Mouse (Mus musculus) right cerebral cortex, postnatal 25 days (tissue): ENCODE data around the gene Dnah1.

ENCODE experiments used
- DNase-seq: peaks from one replicate; pipeline ENCODE4 v3.0.0; 2022

Dnah1 gene

DNA sequence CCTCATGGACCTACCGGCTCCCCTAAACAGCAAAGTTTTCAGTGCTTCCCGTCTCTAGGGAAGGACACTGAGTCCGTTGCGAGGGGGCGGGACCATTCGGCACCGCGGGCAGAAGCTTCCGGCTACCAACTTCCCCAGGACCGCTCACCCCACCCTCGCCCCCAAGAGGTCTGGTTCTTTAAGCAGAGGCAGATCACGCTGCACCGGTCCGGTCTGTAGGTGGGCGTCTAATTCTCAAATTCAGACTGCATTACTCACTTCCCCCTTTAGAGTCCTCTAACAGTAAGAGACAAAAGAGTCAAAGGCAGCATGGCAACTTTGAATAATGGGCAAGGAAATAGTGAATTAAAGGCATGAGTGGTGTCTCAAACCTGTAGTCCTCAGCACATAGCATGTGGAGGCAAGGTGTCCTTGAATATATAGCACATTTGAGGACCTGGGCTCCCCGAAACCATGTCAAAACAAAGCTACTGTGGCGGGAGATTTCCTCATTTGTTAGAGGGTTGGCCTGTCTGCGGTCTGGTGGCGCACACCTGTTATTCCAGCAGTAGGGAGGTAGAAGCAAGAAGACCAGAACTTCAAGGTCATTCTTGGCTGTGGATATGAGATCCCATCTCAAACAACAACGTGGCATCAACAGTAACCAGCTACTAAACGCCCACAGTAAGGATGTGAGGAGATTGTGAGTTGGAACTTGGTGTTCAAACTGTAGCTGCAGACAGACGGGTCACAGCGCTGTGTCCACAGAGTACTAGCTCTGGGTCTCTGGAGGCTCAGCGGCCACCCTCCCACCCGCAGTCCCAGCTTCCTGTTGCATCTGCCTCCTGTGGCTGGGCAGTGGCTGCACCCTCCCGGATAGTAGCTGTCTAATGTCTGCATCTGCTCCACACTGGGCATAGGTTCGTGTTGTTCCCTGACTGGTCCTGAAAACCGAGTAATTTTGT, at the start of gene Dnah1:
Dnah1 (minus strand) TSS at position 48 of the 944 bp plus-strand sequence.
- DNase-seq, result no peak

DNA sequence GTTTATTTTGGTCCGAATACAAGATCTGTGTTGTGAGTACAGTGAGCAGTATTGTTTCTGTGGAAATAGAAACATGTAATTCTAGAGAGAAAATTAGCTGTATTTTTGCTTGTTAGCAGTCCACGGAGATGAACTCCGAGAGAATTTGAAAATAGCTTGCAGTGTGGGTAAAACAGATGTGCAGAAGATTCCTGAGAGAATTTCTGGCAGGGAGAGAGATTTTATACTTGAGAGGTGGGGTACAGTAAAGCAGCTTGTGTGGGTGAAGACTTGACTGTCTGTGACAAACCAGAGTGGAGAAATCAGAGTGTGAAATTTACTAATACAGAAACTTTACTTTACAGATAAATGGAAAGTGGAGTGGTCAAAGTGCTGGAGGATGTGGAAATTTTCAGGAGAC, 45.7 kb upstream of the Dnah1 start:
- DNase-seq, result no peak

DNA sequence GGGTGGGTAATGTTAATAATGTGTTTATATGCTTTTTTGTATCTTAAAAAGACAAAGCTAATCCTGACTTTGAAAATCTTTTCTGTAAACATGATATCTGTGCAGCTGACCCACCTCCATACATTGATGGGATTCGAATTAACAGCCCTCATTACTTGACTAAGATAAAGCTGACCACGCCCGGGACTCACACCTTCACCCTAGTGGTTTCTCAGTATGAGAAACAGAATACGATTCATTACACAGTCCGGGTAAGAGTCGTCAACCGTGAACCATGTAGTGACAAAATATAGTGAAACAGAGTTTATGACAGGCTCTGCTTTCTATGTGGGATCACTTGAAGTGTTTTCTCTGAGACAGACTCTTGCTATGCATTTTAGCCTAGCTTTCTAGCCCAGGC, 44.3 kb upstream of the Dnah1 start:
- DNase-seq, result no peak

DNA sequence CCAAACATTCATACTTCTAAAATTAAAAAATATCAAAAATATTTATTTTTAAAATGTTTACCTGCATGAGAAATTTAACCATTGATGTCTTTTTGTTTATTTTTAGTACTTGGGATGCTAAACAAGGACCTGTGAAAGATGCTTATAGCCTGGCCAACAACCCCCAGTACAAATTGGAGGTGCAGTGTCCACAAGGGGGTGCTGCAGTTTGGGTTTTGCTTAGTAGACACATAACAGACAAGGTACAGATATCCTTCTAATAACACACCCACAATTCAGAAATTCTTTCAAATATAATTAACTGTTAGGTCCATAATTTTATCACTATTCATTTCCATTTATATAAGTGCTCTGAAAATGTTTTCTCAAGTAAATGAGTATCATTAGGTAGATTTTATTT, 41.7 kb upstream of the Dnah1 start:
- no peak for DNase-seq

DNA sequence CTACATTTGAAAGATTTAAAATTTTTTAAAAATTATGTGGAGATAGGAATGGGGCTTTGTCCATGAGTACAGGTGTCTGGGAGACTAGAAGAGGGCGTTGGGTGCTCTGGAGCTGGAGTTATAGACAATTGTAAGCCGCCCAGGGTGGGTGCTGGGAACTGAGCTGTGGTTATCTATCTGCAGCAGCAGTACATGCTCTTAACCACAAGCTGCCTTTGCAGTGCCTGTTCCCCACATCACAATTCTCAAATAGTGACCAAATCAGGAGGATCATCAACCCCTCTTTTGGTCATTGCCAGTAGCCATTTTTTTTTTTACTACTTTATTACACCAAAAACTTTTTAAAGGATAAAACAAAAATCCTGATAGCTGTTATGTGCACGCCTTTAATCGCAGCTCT, 40.9 kb upstream of the Dnah1 start:
- no peak for DNase-seq

DNA sequence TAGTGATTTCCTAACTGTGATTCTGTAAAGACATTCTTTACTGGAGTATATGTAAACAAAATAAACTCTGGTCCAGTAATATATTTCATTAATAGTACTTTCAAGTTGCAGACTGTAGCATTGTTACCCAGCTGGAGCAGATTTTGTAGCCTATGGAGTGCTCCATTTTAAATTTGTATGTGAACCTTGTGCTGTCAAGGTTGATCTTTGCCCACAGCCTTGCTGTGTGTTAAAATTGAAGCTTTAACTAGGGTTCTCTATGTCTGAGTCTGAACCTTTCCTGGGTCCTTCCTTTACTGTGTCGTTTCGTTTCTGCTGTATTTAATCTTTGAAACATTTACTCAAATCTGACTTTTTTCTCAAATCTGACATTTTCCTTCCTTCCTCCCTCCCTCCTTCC, 38.5 kb upstream of the Dnah1 start:
- DNase-seq, result no peak

DNA sequence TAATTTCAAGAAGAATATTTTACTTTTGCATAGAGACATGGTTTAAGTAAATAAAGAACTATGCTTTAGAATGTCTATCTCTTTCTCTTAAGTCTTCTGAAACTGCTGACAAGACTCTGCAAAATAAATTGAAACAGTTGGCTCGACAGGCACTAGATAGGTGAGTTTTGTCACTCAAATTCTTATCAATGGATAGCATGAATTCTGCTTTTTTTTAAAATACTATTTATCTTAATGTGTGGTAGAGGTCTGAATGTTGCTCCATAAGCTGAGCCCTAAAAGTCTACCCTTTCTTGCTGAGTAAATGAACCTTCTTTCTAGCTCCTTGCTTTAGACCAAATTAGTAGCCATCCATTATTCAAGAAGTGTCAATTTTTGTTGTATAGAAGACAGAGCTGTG, 21.7 kb upstream of the Dnah1 start:
- no peak for DNase-seq

DNA sequence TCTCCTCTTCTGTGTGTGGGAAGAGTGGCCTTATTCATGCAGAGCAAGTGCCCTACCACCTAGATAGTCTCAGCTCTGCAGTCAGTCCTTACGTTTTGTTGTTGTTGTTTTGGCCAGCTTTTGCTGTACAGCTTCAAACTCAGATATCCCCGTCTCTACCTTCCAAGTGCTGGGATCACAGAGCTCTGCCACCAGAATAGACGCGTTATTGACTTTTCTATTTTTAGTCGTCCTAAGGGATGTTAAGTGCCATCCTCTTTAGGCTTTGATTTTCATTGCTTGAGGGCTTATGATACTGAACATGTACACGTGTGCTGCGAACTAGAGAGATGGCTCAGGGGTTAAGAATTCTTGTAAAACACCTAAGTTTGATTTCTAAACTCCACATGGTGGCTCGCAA, 19.5 kb upstream of the Dnah1 start:
- no peak for DNase-seq

DNA sequence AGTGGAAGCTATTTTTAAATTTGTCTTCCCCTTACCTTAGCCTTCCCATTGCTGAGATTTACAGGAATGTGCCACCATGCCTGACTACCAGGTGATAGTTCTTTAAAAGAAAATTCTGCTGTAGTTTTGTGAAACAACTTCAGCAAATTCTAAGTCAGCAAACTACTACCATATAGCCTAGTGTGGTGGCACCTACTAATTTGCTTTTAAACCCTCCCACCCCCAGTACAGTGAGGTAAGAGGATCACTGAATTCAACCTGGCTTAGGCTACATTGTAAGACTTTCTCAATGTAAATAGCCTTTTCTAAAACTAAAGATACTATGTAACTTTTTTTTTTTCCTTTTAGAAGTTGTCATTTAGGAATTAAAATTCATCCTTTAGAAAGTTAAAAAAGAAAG, 14.3 kb upstream of the Dnah1 start:
- DNase-seq, result no peak

DNA sequence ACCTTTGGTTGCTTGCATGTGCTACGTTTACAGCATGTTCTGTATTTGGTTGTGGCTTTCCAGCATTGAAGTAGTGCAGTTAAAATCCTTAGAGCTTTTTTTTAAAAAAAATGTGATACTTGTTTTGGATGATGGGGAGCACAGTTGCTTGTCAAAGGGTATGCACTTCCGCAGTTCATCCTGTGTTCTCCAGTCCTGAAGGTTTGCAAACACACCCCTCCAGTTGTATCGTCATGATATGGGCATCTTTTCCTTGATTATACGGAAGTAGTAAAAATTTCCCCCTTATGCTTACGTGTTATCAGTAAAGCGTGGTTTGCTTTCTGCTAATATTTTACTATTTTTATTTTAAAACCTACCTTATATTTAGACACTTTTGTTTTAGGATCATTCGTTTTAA, 13.7 kb upstream of the Dnah1 start:
- no peak for DNase-seq

DNA sequence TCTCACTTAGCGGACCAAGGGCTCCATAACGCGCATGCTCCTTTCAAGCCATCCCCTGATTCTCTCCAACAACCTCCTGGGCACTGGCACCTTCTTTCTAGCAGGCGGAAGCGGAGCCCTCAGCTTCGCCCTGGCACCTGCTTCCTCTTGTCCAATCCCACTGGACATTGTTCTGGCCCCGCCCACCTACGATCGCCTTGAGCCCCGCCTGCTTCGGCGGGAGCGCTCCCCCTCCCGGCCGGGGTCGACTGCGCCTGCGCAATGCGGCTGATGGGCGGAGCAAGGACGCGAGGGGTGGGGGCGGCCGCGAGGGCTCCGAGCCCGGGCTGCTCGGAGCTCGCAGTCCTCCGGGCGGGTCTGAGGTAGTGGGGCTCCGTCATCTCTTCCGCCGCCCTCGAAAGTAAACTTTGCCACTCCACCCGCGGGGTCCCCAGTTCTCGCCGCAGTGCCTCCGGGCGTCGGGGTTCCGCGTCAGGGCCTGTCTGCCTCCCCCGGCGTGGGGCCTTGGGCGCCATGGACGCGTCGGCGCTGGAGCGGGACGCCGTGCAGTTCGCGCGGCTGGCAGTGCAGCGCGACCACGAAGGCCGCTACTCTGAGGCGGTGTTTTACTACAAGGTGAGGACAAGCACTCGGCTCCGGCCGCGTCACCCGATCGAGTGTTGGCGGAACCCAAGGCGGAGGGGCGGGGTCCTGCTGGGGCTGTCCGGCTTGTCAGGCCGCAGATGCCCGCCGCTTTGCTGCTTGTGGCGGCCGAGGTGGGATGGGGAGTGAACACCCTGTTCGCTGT, 12.9 kb upstream of the Dnah1 start, which contains the start of gene Capn7:
Capn7 (plus strand) TSS at position 270 of the 787 bp plus-strand sequence.
- peak; percentile 97 for DNase-seq

DNA sequence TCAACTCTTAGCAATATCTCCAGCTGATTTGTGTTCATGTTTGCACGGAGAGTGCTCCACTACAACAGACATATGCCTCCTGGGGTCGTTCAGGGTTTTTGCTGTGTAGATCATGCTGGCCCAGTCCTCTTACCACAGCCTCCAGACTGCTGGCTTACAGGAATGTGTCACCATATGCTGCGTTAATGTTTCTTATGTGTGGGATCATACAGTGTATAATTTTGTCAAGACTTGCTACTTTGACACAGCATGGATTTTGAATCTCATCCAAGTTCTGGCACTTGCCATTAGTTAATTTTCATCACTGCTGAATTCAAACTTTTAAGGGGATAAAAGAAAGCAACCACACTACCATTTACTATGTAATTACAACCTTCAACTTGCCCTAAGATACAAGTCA, 12.1 kb upstream of the Dnah1 start:
- no peak for DNase-seq

DNA sequence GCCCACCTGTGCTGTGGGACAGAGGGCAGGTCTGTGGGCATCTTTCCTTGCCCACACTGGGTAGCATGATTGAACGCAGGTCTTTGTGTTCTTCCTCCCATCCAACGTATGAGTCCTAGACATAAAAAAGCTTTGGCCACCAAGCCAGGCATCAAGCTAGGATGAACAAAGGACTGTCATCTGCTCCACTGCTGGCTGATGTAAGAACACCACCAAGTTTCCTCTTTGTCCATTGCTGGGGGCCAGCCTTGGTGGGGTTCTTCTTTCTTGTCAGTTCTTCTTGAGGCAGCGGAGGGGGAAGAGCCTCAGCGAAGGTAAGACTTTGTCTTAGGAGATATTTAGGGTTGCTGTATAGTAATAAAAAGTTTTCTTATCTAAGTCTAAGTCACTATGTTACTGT, 7.3 kb upstream of the Dnah1 start:
- DNase-seq, result no peak

DNA sequence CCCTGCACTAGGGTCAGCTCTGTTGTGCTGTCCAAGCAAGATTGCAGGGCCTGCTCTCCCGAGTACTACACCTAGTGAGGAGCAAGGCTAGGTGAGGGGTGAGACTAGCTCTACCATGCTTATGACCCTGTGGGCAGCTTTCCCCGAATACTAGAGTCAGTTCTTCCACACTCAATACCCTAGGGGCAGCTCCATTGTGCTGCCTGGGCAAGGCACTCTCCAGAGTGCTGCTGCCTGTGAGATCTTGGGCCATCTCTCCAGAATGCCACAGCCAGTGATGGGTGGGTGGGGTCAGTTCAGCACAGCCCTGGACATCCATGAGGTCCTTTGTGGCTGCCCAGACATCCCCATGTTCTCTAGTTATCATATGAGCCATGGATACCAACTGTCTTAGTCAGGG, 6.0 kb upstream of the Dnah1 start:
- no peak for DNase-seq

DNA sequence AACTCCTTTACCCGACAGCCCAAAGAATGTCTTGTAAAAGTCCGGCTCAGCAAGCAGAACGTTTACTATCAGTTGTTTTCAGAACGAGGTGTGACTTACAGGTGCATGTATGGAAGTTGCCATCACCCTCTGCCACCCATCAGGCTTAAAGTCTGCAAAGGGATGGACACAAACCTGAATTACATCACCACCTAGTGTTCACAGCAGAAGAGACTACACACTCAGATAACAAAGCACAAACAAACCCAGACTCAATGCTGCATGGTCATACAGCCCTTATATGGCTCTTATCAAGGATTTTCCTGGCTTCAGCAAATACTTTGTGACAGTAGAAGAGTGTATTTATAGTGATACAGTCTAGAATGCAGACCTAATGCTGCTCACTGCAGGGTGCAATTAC, 4.0 kb upstream of the Dnah1 start:
- no peak for DNase-seq

DNA sequence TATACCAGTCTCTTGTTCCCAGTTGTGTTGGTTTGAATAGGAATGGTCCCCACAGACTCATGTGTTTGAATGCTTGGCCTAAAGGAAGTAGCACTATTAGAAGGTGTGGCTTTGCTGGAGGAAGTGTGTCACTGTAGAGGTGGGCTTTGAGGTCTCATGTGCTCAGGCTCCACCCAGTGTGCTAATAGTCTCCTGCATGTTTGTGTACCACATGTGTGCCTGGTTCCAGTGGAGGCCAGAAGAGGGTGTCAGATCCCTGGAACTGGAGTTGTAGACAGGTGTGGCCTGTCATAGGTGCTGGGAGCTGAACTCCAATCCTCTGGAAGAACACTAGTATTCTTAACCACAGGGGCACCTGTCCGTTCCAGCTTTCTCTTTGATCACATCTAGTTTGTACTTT, 3.5 kb upstream of the Dnah1 start:
- DNase-seq, result no peak

DNA sequence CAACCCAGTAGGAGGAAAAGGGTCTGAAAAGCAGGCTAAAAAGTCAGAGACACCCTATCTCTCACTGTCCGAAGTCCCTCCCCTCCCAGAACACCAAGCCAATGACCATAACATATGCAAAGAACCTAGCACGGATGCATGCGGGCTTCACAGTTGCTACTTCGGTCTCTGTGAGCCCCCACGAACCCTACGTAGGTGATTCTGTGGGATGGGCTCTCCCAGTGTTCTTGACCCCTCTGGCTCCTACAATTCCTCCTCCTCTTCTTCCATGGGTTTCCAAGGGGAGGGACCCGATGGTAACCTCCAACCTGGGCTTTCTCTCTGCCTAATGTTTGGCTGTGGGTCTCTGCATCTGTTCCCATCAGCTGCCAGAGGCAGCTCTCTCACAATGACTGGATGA, 3.1 kb upstream of the Dnah1 start:
- no peak for DNase-seq

DNA sequence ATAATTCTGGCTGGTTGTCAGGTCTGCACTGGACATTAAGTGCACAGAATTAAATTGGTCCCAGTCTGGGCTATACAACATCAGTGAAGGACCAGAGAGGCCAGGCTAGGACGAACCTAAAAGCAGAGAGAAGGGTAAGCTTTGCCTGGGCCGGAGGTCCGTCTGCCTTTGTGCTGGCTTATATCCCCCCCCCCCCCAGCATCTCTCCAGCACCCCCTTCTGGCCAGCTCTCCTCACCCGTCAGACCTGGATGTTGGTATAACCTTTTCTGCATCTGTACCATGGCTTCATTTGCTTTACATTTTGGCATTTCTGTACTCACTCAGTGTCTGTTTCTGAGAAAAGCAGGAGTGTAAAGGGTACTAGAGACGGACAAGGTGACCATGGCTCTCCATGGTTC, 1.9 kb upstream of the Dnah1 start:
- no peak for DNase-seq

DNA sequence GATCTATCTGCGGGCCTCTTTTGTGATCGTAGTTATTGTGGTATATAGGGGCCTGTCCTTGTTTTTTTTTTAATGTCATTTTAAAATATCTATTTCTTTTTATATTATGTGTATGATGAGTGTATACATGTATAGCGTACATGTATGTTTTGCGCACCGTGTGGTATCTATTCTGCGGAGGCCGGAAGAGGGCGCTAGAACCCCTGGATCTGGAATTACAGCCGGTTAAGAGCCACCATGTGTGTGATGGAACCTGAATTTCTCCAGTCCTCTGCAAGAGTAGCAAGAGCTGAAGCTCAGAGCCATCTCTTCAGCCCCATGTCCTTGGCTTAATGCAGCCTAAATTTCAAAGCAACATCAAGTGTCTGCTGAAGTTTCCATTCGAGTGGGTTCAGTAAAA, 1.2 kb upstream of the Dnah1 start:
- DNase-seq, result no peak

DNA sequence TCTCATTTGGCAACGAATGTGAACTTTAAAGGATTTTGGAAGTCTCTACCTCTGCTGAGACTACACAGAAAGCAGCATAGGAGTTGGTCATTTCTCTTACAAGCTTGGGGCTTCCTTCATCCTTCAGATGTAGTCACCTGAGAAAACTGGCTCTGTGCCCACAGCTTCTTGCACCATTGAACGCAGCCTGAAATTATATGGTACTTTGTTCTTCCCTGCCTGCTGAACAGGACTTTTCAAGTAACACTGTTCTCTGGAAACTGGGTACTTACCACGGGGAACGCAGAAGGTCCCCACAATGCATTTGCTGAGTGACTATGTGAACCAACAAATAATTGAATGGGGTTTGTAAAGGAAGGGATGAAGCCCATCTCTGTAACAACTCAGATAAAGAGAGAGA, 507 bp downstream of the Dnah1 start:
- no peak for DNase-seq

DNA sequence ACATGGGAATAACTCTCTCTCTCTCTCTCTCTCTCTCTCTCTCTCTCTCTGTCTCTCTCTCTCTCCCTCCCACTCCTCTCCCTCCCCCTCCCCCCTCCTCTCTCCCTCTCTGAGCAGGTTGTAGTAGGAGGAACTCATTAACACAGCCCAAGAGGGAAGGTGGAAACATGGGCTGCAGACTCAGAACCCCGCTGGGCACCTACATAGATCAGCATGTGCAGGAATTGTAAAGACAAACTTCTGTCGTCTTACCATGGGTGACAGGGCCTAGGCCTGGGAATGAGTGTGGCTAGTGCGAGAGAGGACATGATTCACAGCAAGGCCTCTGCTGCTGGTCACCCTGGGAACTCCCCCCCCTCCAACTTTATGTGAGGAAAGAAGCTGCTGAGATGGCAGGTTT, 1.5 kb downstream of the Dnah1 start:
- no peak for DNase-seq

DNA sequence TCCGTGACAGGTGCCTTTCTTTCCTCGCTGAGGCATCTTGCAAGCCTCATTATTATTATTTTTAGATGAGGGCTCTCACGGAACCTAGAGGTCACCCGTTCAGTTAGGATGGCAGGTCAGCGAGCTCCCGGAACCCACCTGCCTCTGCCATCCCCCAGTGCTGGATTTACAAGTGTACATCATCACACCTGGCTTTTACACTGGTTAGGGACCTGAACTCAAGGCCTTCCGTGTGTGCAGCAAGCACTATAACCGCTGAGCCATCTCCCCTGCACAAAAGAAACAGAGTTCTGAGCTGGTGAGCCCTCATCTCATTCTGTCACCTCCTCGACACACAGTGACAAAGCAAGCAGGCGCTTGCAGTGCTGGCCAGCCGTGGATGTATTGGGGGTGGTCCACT, 2.5 kb downstream of the Dnah1 start:
- no peak for DNase-seq

DNA sequence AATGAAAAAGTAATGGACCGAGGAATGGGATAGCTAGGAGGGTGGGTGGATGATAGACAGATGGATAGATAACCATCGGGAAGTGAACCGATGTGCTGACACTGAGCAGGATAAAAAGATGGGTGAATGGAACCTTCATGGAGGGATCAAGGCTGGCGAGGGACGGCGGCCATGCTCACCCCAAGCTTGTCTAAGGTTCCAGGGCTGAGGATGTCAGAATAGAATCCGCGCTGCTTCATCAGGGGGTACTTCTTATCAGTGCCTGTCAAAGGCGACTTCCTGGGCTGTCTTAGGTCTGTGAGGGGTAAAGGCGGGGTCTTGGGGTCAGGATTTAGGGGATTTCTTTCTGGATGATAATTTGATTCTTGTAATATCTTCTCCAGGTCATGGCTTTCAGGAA, 4.2 kb downstream of the Dnah1 start:
- no peak for DNase-seq

DNA sequence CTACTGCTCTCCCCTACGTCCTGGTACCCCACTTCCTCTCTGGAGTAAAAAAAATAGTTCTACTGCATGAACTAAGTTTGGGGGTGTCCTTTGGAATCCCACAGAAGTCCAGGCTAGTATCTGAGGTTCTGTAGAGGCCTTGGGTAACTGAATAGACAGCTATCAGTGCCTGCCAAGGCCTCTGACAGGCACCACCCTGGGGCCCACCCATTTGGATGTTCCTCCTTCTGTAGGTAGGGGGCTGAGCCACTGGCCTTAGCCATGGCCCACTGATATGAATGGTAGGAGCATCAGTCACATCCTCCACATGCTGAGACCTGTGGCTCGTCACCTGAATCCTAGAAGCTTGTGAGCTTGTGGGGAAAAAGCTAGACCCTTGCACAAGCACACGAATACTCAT, 5.9 kb downstream of the Dnah1 start:
- DNase-seq, result no peak
